Mouse (Mus musculus) olfactory bulb, adult 2 months (tissue): ENCODE measurements around the gene Ercc4.

Experiments
- CTCF ChIP-seq: fragments of 200-500 bp; IDR thresholded peaks from 2 replicates; pipeline ENCODE4 v1.5.1; 2012; ENCODE audit warnings: low read depth, mild to moderate bottlenecking, low read length, moderate library complexity; ENCODE audit not compliant: insufficient read depth
- POLR2A ChIP-seq: fragments of 200-500 bp; IDR thresholded peaks from 2 replicates; pipeline ENCODE4 v1.6.1; 2012; ENCODE audit warnings: mild to moderate bottlenecking, low read depth, low read length, moderate library complexity; ENCODE audit not compliant: insufficient read depth

DNA sequence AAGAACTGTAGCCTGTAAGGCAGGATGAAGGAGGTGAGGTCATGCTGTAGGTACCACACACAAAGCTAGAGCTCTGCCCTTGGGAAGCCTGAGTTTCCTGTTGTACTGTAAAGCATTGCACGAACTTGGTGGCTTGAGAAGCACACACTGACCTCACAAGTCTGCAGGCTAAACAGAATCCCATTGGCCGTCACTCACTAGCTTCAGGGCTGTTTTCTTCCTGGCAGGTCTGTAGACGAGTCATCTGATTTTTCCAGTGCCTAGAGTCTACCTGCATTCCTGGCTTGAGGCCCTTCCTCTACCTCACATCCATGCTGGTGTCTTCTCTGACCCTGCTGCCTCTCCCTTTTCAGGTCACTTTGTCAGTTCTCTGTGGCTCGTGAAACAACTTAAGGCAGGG, 36.7 kb downstream of the Ercc4 start:
- TF ChIP-seq CTCF (no peak), POLR2A (no peak)
